Mouse (Mus musculus): Measurements from ENCODE around the gene Stpg4. TPM values are rescaled to one million over a fixed set of nuclear protein-coding genes. Genes with fewer than 3 reads are reported as not detected.

The Stpg4 gene
- total and polyA plus RNA-seq, 3 experiments = not detected

- TF ChIP-seq USF2 (IDR thresholded peaks at IDR 0.05; ENCODE audit: borderline replicate concordance in 1 of 2, insufficient read depth in 1 of 2, low read depth in 1 of 2, low read length in 2 of 2) = no peak
- TF ChIP-seq JUND (IDR thresholded peaks at IDR 0.05; ENCODE audit: low read depth, low read length) = no peak
- no peak for TF ChIP-seq TBP (IDR thresholded peaks at IDR 0.05; ENCODE audit: low read depth, low read length)
- TF ChIP-seq HCFC1 (IDR thresholded peaks at IDR 0.05; ENCODE audit: low read depth, low read length) = no peak
- no peak for TF ChIP-seq TAL1 (IDR thresholded peaks at IDR 0.05; ENCODE audit: low read length)
- TF ChIP-seq ZC3H11A (IDR thresholded peaks at IDR 0.05; ENCODE audit: low read depth, low read length) = no peak
- TF ChIP-seq RAD21 (IDR thresholded peaks at IDR 0.05; ENCODE audit: low read depth, low read length) = no peak
- TF ChIP-seq E2F4 (IDR thresholded peaks at IDR 0.05; ENCODE audit: borderline replicate concordance, low read depth, low read length) = no peak
- TF ChIP-seq POLR2AphosphoS2 (IDR thresholded peaks at IDR 0.05; ENCODE audit: low read length) = no peak
- TF ChIP-seq SIN3A (IDR thresholded peaks at IDR 0.05; ENCODE audit: low read length) = no peak
- TF ChIP-seq UBTF (IDR thresholded peaks at IDR 0.05; ENCODE audit: borderline replicate concordance, insufficient read depth, low read depth, low read length) = no peak
- no peak for TF ChIP-seq ELF1 (IDR thresholded peaks at IDR 0.05; ENCODE audit: low read depth, low read length)
- TF ChIP-seq MAX (IDR thresholded peaks at IDR 0.05; ENCODE audit: low read length) = no peak
- no peak for TF ChIP-seq KAT2A (conservative IDR thresholded peaks at IDR 0.05; ENCODE audit: low read depth, low read length)
- no peak for TF ChIP-seq EP300 (IDR thresholded peaks at IDR 0.05; ENCODE audit: low read depth in 1 of 2, low read length in 2 of 2)
- no peak overlapping the region for H3K9ac ChIP-seq (ENCODE audit: control insufficient read depth, low read depth, low read length, poor library complexity, severe bottlenecking)
- no peaks in the 10 kb centered on the region for H3K4me1 ChIP-seq (ENCODE audit: control insufficient read depth in 1 of 2, insufficient read depth in 2 of 2, low read length in 2 of 2)
- no peaks in the 10 kb centered on the region for H3K9me3 ChIP-seq (replicated peaks; ENCODE audit: insufficient read depth, low read length)
- H3K27me3 ChIP-seq (ENCODE audit: control insufficient read depth in 1 of 2, insufficient read depth in 2 of 2, low read length in 2 of 2) = no peaks in the 10 kb centered on the region
- no peak for DNase-seq (ENCODE audit: low read depth, low spot score)
- no peaks in the 10 kb centered on the region for H3K36me3 ChIP-seq (ENCODE audit: control insufficient read depth in 1 of 2, insufficient read depth in 2 of 2, low read length in 2 of 2)
- no peak overlapping the region for H3K27ac ChIP-seq (ENCODE audit: control insufficient read depth, low read depth, low read length)
- no peaks in the 10 kb centered on the region for H3K79me2 ChIP-seq (ENCODE audit: control insufficient read depth, insufficient read depth, low read length, poor library complexity)
- no peak overlapping the region for H3K4me3 ChIP-seq (ENCODE audit: control insufficient read depth in 1 of 2, insufficient read depth in 1 of 2, low read depth in 2 of 2, low read length in 2 of 2)
Observed at GRCm38 (mm10) chr17:87375941-87376511, 51.5 kb downstream of the Stpg4 start.

GRCm38 (mm10) chr17:87373327-87373726 is 54.2 kb downstream of the Stpg4 start:
- Histone ChIP-seq H3K36me3 (ENCODE audit: control insufficient read depth in 1 of 2, insufficient read depth in 2 of 2, low read length in 2 of 2) (no peaks in the 10 kb centered on the region), H3K9me3 (replicated peaks; ENCODE audit: insufficient read depth, low read length) (no peaks in the 10 kb centered on the region), H3K27ac (ENCODE audit: control insufficient read depth, low read depth, low read length) (no peak overlapping the region), H3K79me2 (ENCODE audit: control insufficient read depth, insufficient read depth, low read length, poor library complexity) (no peaks in the 10 kb centered on the region), H3K27me3 (ENCODE audit: control insufficient read depth in 1 of 2, insufficient read depth in 2 of 2, low read length in 2 of 2) (no peaks in the 10 kb centered on the region), H3K4me3 (ENCODE audit: control insufficient read depth in 1 of 2, insufficient read depth in 1 of 2, low read depth in 2 of 2, low read length in 2 of 2) (no peak overlapping the region), H3K4me1 (ENCODE audit: control insufficient read depth in 1 of 2, insufficient read depth in 2 of 2, low read length in 2 of 2) (no peaks in the 10 kb centered on the region), H3K9ac (ENCODE audit: control insufficient read depth, low read depth, low read length, poor library complexity, severe bottlenecking) (no peak overlapping the region)
- TF ChIP-seq CHD2 (IDR thresholded peaks at IDR 0.05; ENCODE audit: low read length) = no peak
- no peak for TF ChIP-seq EP300 (IDR thresholded peaks at IDR 0.05; ENCODE audit: low read depth in 1 of 2, low read length in 2 of 2)
- TF ChIP-seq KAT2A (conservative IDR thresholded peaks at IDR 0.05; ENCODE audit: low read depth, low read length) = no peak
- TF ChIP-seq RCOR1 (IDR thresholded peaks at IDR 0.05; ENCODE audit: low read depth, low read length) = no peak
- no peak for TF ChIP-seq CTCF (IDR thresholded peaks at IDR 0.05 in 2 of 3, conservative IDR thresholded peaks at IDR 0.05 in 1 of 3; ENCODE audit: control insufficient read depth in 1 of 3, insufficient read depth in 1 of 3, low read depth in 2 of 3, low read length in 3 of 3, poor library complexity in 1 of 3, severe bottlenecking in 1 of 3)
- TF ChIP-seq NRF1 (IDR thresholded peaks at IDR 0.05; ENCODE audit: insufficient read depth, low read depth, low read length, poor library complexity, severe bottlenecking) = no peak
- no peak for TF ChIP-seq TCF12 (IDR thresholded peaks at IDR 0.05; ENCODE audit: low read depth, low read length)
- no peak for TF ChIP-seq MXI1 (IDR thresholded peaks at IDR 0.05; ENCODE audit: low read depth, low read length)
- TF ChIP-seq TAL1 (IDR thresholded peaks at IDR 0.05; ENCODE audit: low read length) = no peak
- TF ChIP-seq NELFE (IDR thresholded peaks at IDR 0.05; ENCODE audit: low read depth, low read length) = no peak
- no peak for TF ChIP-seq POLR2AphosphoS2 (IDR thresholded peaks at IDR 0.05; ENCODE audit: low read length)
- no peak for TF ChIP-seq MAX (IDR thresholded peaks at IDR 0.05; ENCODE audit: low read length)
- TF ChIP-seq ETS1 (IDR thresholded peaks at IDR 0.05; ENCODE audit: low read depth, low read length) = no peak
- TF ChIP-seq GABPA (IDR thresholded peaks at IDR 0.05; ENCODE audit: low read depth, low read length) = no peak
- TF ChIP-seq MAFK (IDR thresholded peaks at IDR 0.05; ENCODE audit: borderline replicate concordance, low read depth, low read length) = no peak
- no peak for TF ChIP-seq POLR2AphosphoS5 (IDR thresholded peaks at IDR 0.05; ENCODE audit: borderline replicate concordance, low read depth, low read length)
- TF ChIP-seq MAZ (IDR thresholded peaks at IDR 0.05; ENCODE audit: low read depth, low read length) = no peak
- TF ChIP-seq SMC3 (IDR thresholded peaks at IDR 0.05; ENCODE audit: low read depth, low read length) = no peak
- TF ChIP-seq MYB (IDR thresholded peaks at IDR 0.05; ENCODE audit: low read depth, low read length) = no peak
- no peak for DNase-seq (ENCODE audit: low read depth, low spot score)
